Mouse (Mus musculus): Measurements from ENCODE around the gene Ubc. TPM values are rescaled to one million over a fixed set of nuclear protein-coding genes. Genes with fewer than 3 reads are reported as not detected.

Gene Ubc
- polyA plus RNA-seq, 1 experiment, result 127 TPM

DNA sequence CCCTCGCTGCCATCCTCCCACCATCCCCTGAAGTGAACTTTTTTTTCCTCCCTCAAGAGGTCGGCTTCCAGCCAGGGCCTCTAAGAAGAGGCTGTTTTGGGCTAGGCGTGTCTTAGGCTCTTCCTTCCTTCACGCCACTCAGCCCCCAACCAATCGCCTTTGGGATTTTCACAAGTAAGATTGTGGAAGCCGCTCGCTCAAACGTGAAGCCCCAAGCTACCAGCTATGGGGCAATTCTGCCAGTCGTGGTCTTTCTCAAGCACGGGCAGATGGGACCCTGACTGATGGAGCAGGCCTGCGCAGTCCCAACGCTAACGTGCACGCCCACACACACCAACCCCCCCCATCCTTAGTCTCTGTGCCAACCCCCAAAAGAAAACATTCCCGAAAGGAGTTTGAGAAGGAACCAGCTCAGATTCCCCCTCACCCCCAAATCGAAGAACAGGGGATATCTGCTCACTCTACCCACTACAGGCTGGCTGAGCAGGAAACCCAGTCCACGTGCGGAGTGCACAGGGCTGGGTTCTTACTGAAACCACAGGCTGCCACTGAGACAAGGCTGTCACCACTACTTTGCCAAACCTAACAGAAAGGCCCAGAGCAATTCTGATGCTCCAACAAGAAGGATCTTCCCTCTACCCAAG, 50.8 kb downstream of the Ubc start:
- Histone ChIP-seq H3K9me3 (peaks cover under 1% of the 10 kb centered on the region; the same call in 1 of the 2 replicates), H3K36me3 (replicated peaks; ENCODE audit: low read length) (peaks cover 40% of the 10 kb centered on the region), H3K27me3 (replicated peaks) (no peaks in the 10 kb centered on the region), H3K4me1 (peaks cover 82% of the 10 kb centered on the region), H3K4me3 (replicated peaks) (peak overlapping the region; percentile 100)
- no peak for TF ChIP-seq FLI1 (IDR thresholded peaks at IDR 0.05; ENCODE audit: low read length)
- no peak for TF ChIP-seq GATA1 (IDR thresholded peaks at IDR 0.05; ENCODE audit: borderline replicate concordance, low read length)

DNA sequence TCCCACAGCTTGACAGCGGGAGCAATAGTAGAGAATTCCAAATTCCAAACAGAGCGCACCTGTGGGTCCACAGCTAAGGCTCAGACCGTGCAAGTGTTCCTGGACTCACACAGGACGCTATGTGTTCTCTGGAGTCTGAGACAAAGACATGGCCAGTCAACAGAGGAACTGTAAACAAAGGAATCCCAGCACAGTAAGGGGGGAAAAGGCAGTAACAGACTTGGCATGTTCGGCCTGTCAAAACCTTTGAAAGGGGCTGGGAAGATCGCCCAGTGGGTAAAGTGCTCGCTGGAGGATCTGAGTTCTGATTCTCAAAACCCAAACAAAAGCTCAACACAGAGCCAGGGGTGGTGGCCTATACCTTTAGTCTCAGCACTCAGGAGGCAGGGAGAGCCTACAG, 52.5 kb downstream of the Ubc start:
- TF ChIP-seq GATA1 (IDR thresholded peaks at IDR 0.05; ENCODE audit: borderline replicate concordance, low read length) (no peak), FLI1 (IDR thresholded peaks at IDR 0.05; ENCODE audit: low read length) (no peak)
- Histone ChIP-seq H3K36me3 (replicated peaks; ENCODE audit: low read length) (peaks cover 52% of the 10 kb centered on the region), H3K4me1 (peaks cover 86% of the 10 kb centered on the region), H3K27me3 (replicated peaks) (no peaks in the 10 kb centered on the region), H3K9me3 (no peaks in the 10 kb centered on the region), H3K4me3 (replicated peaks) (peak overlapping the region; percentile 1)

DNA sequence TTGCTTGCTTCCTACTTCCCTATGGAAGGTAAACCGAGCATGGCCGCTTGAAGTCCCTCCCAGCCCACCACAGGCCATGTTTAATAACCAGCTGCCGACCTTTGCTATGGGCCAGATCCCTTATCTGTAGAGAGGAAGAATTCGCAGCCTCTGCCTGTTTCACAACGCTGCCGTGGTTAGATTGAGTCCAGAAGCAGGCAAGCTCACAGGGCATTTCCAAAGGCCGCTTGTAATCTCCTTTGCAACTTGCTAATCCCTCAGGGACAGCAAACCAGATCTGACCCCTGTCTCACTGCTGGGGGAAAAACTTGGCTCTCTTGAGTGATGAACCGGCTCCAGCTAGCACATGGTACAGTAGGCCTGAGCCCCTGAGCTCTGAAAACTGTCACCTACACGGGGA, 53.0 kb downstream of the Ubc start:
- Histone ChIP-seq H3K27me3 (replicated peaks) (no peaks in the 10 kb centered on the region), H3K4me1 (peaks cover 86% of the 10 kb centered on the region), H3K36me3 (replicated peaks; ENCODE audit: low read length) (peaks cover 56% of the 10 kb centered on the region), H3K4me3 (replicated peaks) (no peak overlapping the region), H3K9me3 (no peaks in the 10 kb centered on the region)
- TF ChIP-seq FLI1 (IDR thresholded peaks at IDR 0.05; ENCODE audit: low read length), result no peak
- TF ChIP-seq GATA1 (IDR thresholded peaks at IDR 0.05; ENCODE audit: borderline replicate concordance, low read length), result no peak

Other genes starting within 250 kb of the Ubc start
- 103 and 109 TPM in 2 replicates for gene Ncor2, start 211.0 kb downstream of the Ubc start, polyA plus RNA-seq (2012; ENCODE audit: insufficient read depth, low replicate concordance)
- 138 and 186 TPM in 2 replicates for gene Scarb1, start 49.1 kb downstream of the Ubc start, polyA plus RNA-seq (2012; ENCODE audit: insufficient read depth, low replicate concordance)
- gene Gm10382, start 880 bp downstream of the Ubc start, polyA plus RNA-seq (2012; ENCODE audit: insufficient read depth, low replicate concordance), result 0.53 and 1.9 TPM in 2 replicates
- gene Dhx37, start 43.9 kb upstream of the Ubc start, polyA plus RNA-seq (2012; ENCODE audit: insufficient read depth, low replicate concordance), result 14.4 and 23.5 TPM in 2 replicates
- 36.3 and 36.5 TPM in 2 replicates for gene Bri3bp, start 51.4 kb upstream of the Ubc start, polyA plus RNA-seq (2012; ENCODE audit: insufficient read depth, low replicate concordance)
- 55.1 and 59.7 TPM in 2 replicates for gene Aacs, start 85.6 kb upstream of the Ubc start, polyA plus RNA-seq (2012; ENCODE audit: insufficient read depth, low replicate concordance)
- not detected in 2 replicates for gene Tmem132b, start 141.6 kb upstream of the Ubc start, polyA plus RNA-seq (2012; ENCODE audit: insufficient read depth, low replicate concordance)

All from megakaryocyte, embryonic 14.5 days (primary cell).